Mouse (Mus musculus): ENCODE measurements at regions not wholly inside any gene's neighbourhood (a gene's known extent, or its start where the extent isn't known, plus 50 kb on each side); places are given as distances from the start of the nearest gene placed in this dataset.

DNA sequence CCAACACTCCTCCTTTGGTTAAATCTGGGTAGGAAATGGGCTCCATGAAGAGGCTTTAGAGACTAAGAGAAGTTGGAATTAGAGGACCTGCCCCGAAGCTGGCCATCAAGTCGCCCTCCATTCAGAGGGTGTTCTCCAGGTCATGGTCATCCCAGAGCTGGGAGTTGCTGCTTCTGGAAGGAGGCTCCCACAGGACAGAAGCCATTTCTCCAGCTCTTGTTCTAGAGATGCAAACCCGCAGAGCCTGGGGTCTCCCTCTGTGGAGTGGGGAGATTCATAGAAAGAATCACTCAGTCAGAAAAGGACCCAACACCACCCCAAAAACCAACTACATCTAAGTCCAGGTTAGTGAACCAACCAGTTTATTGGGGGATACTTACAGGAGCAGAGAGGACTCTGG is 112.2 kb downstream of the CK137956 start:
- TF ChIP-seq POLR2A (IDR thresholded peaks at IDR 0.05; ENCODE audit: insufficient read length, low read depth) (no peak), MYOD1 (IDR thresholded peaks at IDR 0.05; ENCODE audit: control insufficient read depth in 1 of 3, insufficient read length in 2 of 3, low read depth in 2 of 3) (no peak), SRF (IDR thresholded peaks at IDR 0.05; ENCODE audit: control insufficient read depth, insufficient read length, low read depth) (no peak), USF1 (IDR thresholded peaks at IDR 0.05; ENCODE audit: low read depth) (no peak), MAX (IDR thresholded peaks at IDR 0.05; ENCODE audit: low read depth) (no peak), CEBPB (IDR thresholded peaks at IDR 0.05; ENCODE audit: insufficient read depth, poor library complexity, severe bottlenecking) (no peak), POLR2AphosphoS2 (IDR thresholded peaks at IDR 0.05; ENCODE audit: insufficient read length, low read depth) (no peak)

All from myocyte (in vitro differentiated cells).